ENCODE assay signal across 18 mouse cellular contexts in the genomic region with DNA sequence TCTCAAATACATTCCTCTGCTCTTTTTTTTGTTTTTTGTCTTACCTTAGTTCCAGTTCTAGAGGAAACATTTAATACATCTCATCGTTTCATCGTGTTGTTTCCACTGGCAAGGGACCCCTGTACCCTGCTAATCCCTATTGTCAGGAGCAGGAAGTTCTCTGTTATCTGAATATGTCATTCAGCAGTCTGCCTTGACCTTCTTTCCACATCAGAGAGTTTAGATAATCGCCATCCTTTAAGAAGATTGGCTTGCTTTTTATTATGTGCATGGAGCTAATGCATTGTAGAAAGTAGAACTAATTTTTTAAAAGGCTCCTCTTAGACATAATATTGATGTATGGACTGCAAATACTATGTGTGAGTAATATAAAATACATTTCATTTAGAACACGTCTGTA.
"Had no signal": no experiment of that assay in that cellular context is flagged by ENCODE, and none has a peak within 500 bp of the region (broad histone marks: within the 10 kb centered on the region; RNA-seq: fewer than 3 reads in every experiment).

No protein-coding gene starts in this region.

- DNase-seq: lung, adult 18-20 months; lung, embryonic 14.5 days; lung, postnatal 10 days; lung, postnatal 4 days; right cerebral cortex, adult 18-20 months; right cerebral cortex, postnatal 25 days; right cerebral cortex, postnatal 4 days; spleen, adult 18-20 months; thymus, adult 18-20 months; thymus, postnatal 14 days; thymus, postnatal 36 days had no signal

- H3K9me3 ChIP-seq: midbrain, embryonic 10.5 days; midbrain, embryonic 13.5 days; neural tube, embryonic 13.5 days; neural tube, embryonic 15.5 days had no signal

- H3K27me3 ChIP-seq: midbrain, embryonic 13.5 days; neural tube, embryonic 13.5 days; neural tube, embryonic 15.5 days had no signal

- H3K27ac ChIP-seq: liver, embryonic 14.5 days; midbrain, embryonic 10.5 days; midbrain, embryonic 13.5 days; neural tube, embryonic 13.5 days; neural tube, embryonic 15.5 days had no signal

- H3K4me3 ChIP-seq: midbrain, embryonic 10.5 days; midbrain, embryonic 13.5 days; myocyte; neural tube, embryonic 13.5 days; neural tube, embryonic 15.5 days had no signal

- ATAC-seq: midbrain, embryonic 13.5 days; midbrain, embryonic 16.5 days had no signal

- H3K9ac ChIP-seq: liver, embryonic 14.5 days; lung, embryonic 14.5 days; midbrain, embryonic 13.5 days; neural tube, embryonic 13.5 days; neural tube, embryonic 15.5 days had no signal

- H3K36me3 ChIP-seq: midbrain, embryonic 10.5 days; midbrain, embryonic 13.5 days; neural tube, embryonic 13.5 days; neural tube, embryonic 15.5 days had no signal

- H3K4me2 ChIP-seq: lung, embryonic 14.5 days; midbrain, embryonic 13.5 days; neural tube, embryonic 13.5 days; neural tube, embryonic 15.5 days had no signal
